Mouse (Mus musculus) bone marrow macrophage, adult 2 months (primary cell): ENCODE data around the gene Entpd7.

Source experiments
- CTCF ChIP-seq: IDR thresholded peaks from 2 replicates; pipeline ENCODE4 v1.5.1; 2012; ENCODE audit warnings: low read depth, mild to moderate bottlenecking, low read length, moderate library complexity
- POLR2A ChIP-seq: IDR thresholded peaks from 2 replicates; pipeline ENCODE4 v1.6.1; 2012; ENCODE audit warnings: mild to moderate bottlenecking, low read depth, low read length, borderline replicate concordance

DNA sequence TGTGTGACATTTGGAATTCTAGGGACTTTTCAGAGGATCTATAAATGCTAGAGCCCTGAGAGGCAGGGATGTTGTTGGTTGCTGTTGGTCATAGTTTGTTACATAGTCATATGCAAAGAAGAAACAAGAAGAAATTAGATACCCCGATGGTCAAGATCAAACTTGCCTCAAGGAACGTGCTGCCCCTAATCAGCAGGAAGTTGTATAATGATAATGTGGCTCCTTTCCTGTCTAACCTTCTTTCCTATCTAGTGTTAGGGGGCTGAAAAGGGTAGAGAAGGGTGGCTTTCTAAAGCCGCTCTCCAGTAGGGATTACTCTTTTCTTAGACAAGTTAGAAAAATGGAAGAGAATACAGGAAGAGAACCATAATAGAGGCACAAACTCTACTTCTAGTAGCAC lies 56.3 kb downstream of the Entpd7 start:
- no peak for TF ChIP-seq CTCF
- TF ChIP-seq POLR2A = no peak
